Mouse (Mus musculus): Measurements from ENCODE around the gene Clec4a2. TPM values are rescaled to one million over a fixed set of nuclear protein-coding genes. Genes with fewer than 3 reads are reported as not detected.
A peak's percentile ranks its signal among the peaks of the same experiment; 100 is the strongest.
"Not testable (repeated sequence)": the region's sequence is repeated elsewhere in the genome, so short reads cannot be mapped to it uniquely, and the experiment has no call there.

Gene Clec4a2
- total and polyA plus RNA-seq, 2 experiments from 2014 or later = 0.49 to 1.8 TPM

GRCm38 (mm10) chr6:123171040-123171439 is 64.8 kb downstream of the Clec4a2 start:
- Histone ChIP-seq H3K4me1 (ENCODE audit: insufficient read depth, low read length) (no peaks in the 10 kb centered on the region), H3K4me2 (ENCODE audit: low read depth, low read length, poor library complexity, severe bottlenecking) (no peak overlapping the region), H3K36me3 (ENCODE audit: insufficient read depth, low read length) (no peaks in the 10 kb centered on the region), H3K27me3 (ENCODE audit: insufficient read depth, low read length) (no peaks in the 10 kb centered on the region), H3K9me3 (ENCODE audit: low read length) (no peaks in the 10 kb centered on the region), H3K27ac (ENCODE audit: low read depth, low read length) (no peak overlapping the region), H3K4me3 (ENCODE audit: low read depth, low read length) (no peak overlapping the region), H3K9ac (replicated peaks; ENCODE audit: low read length, poor library complexity, severe bottlenecking) (no peak overlapping the region)
- ATAC-seq (ENCODE audit: low FRiP score) (no peak), DNase-seq (ENCODE audit: low spot score) (no peak)
- TF ChIP-seq CTCF (IDR thresholded peaks at IDR 0.05) = no peak

GRCm38 (mm10) chr6:123172593-123172992 is 66.4 kb downstream of the Clec4a2 start, which contains the start of gene Clec4b2:
Gene Clec4b2 (plus strand): TSS chr6:123172893.
- Histone ChIP-seq H3K4me1 (ENCODE audit: insufficient read depth, low read length) (no peaks in the 10 kb centered on the region), H3K4me3 (ENCODE audit: low read depth, low read length) (no peak within 1 kb of the TSS), H3K27ac (ENCODE audit: low read depth, low read length) (no peak within 1 kb of the TSS), H3K4me2 (ENCODE audit: low read depth, low read length, poor library complexity, severe bottlenecking) (no peak within 1 kb of the TSS), H3K9ac (replicated peaks; ENCODE audit: low read length, poor library complexity, severe bottlenecking) (no peak within 1 kb of the TSS), H3K36me3 (ENCODE audit: insufficient read depth, low read length) (no peaks in the 10 kb centered on the region), H3K27me3 (ENCODE audit: insufficient read depth, low read length) (no peaks in the 10 kb centered on the region), H3K9me3 (ENCODE audit: low read length) (no peaks in the 10 kb centered on the region)
- TF ChIP-seq CTCF (IDR thresholded peaks at IDR 0.05) = no peak
- WGBS = 89% methylated on average over 4 of the region's 4 CpGs
- ATAC-seq (ENCODE audit: low FRiP score) (no peak), DNase-seq (ENCODE audit: low spot score) (no peak)

- H3K9ac ChIP-seq (replicated peaks; ENCODE audit: low read length, poor library complexity, severe bottlenecking) = no peak overlapping the region
- H3K4me3 ChIP-seq (ENCODE audit: low read depth, low read length) = no peak overlapping the region
- ATAC-seq (ENCODE audit: low FRiP score) (no peak), DNase-seq (ENCODE audit: low spot score) (no peak)
- H3K4me2 ChIP-seq (ENCODE audit: low read depth, low read length, poor library complexity, severe bottlenecking) = no peak overlapping the region
- no peak for TF ChIP-seq CTCF (IDR thresholded peaks at IDR 0.05)
- H3K9me3 ChIP-seq (ENCODE audit: low read length) = no peaks in the 10 kb centered on the region
- no peaks in the 10 kb centered on the region for H3K27me3 ChIP-seq (ENCODE audit: insufficient read depth, low read length)
- H3K36me3 ChIP-seq (ENCODE audit: insufficient read depth, low read length) = no peaks in the 10 kb centered on the region
- 85% methylated on average over 1 of the region's 1 CpGs for WGBS
- H3K4me1 ChIP-seq (ENCODE audit: insufficient read depth, low read length) = no peaks in the 10 kb centered on the region
- no peak overlapping the region for H3K27ac ChIP-seq (ENCODE audit: low read depth, low read length)
Observed at GRCm38 (mm10) chr6:123175549-123175948, 69.3 kb downstream of the Clec4a2 start.

- peak; percentile 13; the same call in 1 of the 2 replicates for TF ChIP-seq CTCF (IDR thresholded peaks at IDR 0.05)
- H3K27me3 ChIP-seq (ENCODE audit: insufficient read depth, low read length); ATAC-seq (ENCODE audit: low FRiP score); H3K9ac ChIP-seq (replicated peaks; ENCODE audit: low read length, poor library complexity, severe bottlenecking); DNase-seq (ENCODE audit: low spot score); H3K4me1 ChIP-seq (ENCODE audit: insufficient read depth, low read length); H3K4me3 ChIP-seq (ENCODE audit: low read depth, low read length); H3K27ac ChIP-seq (ENCODE audit: low read depth, low read length); H3K9me3 ChIP-seq (ENCODE audit: low read length); H3K36me3 ChIP-seq (ENCODE audit: insufficient read depth, low read length); H3K4me2 ChIP-seq (ENCODE audit: low read depth, low read length, poor library complexity, severe bottlenecking): not testable (repeated sequence)
- WGBS = 76% methylated on average over 2 of the region's 2 CpGs
Observed at GRCm38 (mm10) chr6:123184862-123185261, 78.6 kb downstream of the Clec4a2 start.

Other genes with a start within 250 kb of the Clec4a2 start
- gene Necap1, start 232.0 kb upstream of the Clec4a2 start, total RNA-seq (2014; rRNA removed) = 145 and 146 TPM in 2 replicates
- gene Necap1, start 232.0 kb upstream of the Clec4a2 start, polyA plus RNA-seq (2015; fragmentation: Nextera tagmentation; extraction: Ambion mirVana) = 173 and 178 TPM in 2 replicates
- gene Clec4a1, start 184.6 kb upstream of the Clec4a2 start, total RNA-seq (2014; rRNA removed) = 0.93 and 0.99 TPM in 2 replicates
- 1.2 and 1.6 TPM in 2 replicates for gene Clec4a1, start 184.6 kb upstream of the Clec4a2 start, polyA plus RNA-seq (2015; fragmentation: Nextera tagmentation; extraction: Ambion mirVana)
- gene Clec4a3, start 153.9 kb upstream of the Clec4a2 start, total RNA-seq (2014; rRNA removed) = 0.88 TPM in 1 of 2 replicates, not detected in the other
- gene Clec4a3, start 153.9 kb upstream of the Clec4a2 start, polyA plus RNA-seq (2015; fragmentation: Nextera tagmentation; extraction: Ambion mirVana) = 0.91 and 1.3 TPM in 2 replicates
- gene Clec4a4, start 116.1 kb upstream of the Clec4a2 start, total RNA-seq (2014; rRNA removed) = not detected in 2 replicates
- not detected in 2 replicates for gene Clec4a4, start 116.1 kb upstream of the Clec4a2 start, polyA plus RNA-seq (2015; fragmentation: Nextera tagmentation; extraction: Ambion mirVana)
- not detected in 2 replicates for gene Clec4b1, start 56.5 kb upstream of the Clec4a2 start, total RNA-seq (2014; rRNA removed)
- gene Clec4b1, start 56.5 kb upstream of the Clec4a2 start, polyA plus RNA-seq (2015; fragmentation: Nextera tagmentation; extraction: Ambion mirVana) = not detected in 2 replicates
- not detected in 2 replicates for gene Clec4b2, start 66.5 kb downstream of the Clec4a2 start, total RNA-seq (2014; rRNA removed)
- not detected in 2 replicates for gene Clec4b2, start 66.5 kb downstream of the Clec4a2 start, polyA plus RNA-seq (2015; fragmentation: Nextera tagmentation; extraction: Ambion mirVana)
- 0.24 and 1.1 TPM in 2 replicates for gene Clec4n, start 123.4 kb downstream of the Clec4a2 start, total RNA-seq (2014; rRNA removed)
- 0.94 and 1.2 TPM in 2 replicates for gene Clec4n, start 123.4 kb downstream of the Clec4a2 start, polyA plus RNA-seq (2015; fragmentation: Nextera tagmentation; extraction: Ambion mirVana)
- gene Clec4d, start 155.7 kb downstream of the Clec4a2 start, total RNA-seq (2014; rRNA removed) = not detected in 2 replicates
- gene Clec4d, start 155.7 kb downstream of the Clec4a2 start, polyA plus RNA-seq (2015; fragmentation: Nextera tagmentation; extraction: Ambion mirVana) = 0.12 TPM in 1 of 2 replicates, not detected in the other
- gene Clec4e, start 183.4 kb downstream of the Clec4a2 start, total RNA-seq (2014; rRNA removed) = 0.16 TPM in 1 of 2 replicates, not detected in the other
- gene Clec4e, start 183.4 kb downstream of the Clec4a2 start, polyA plus RNA-seq (2015; fragmentation: Nextera tagmentation; extraction: Ambion mirVana) = not detected in 2 replicates
- gene Vmn2r19, start 201.9 kb downstream of the Clec4a2 start, total RNA-seq (2014; rRNA removed) = not detected in 2 replicates
- gene Vmn2r19, start 201.9 kb downstream of the Clec4a2 start, polyA plus RNA-seq (2015; fragmentation: Nextera tagmentation; extraction: Ambion mirVana) = not detected in 2 replicates

Data from midbrain, postnatal 0 days (tissue).